Mouse (Mus musculus): Measurements from ENCODE around the gene Ccdc130. TPM values are rescaled to one million over a fixed set of nuclear protein-coding genes. Genes with fewer than 3 reads are reported as not detected.

Gene Ccdc130
- polyA plus RNA-seq, 1 experiment from 2014 or later = 28.8 TPM

DNA sequence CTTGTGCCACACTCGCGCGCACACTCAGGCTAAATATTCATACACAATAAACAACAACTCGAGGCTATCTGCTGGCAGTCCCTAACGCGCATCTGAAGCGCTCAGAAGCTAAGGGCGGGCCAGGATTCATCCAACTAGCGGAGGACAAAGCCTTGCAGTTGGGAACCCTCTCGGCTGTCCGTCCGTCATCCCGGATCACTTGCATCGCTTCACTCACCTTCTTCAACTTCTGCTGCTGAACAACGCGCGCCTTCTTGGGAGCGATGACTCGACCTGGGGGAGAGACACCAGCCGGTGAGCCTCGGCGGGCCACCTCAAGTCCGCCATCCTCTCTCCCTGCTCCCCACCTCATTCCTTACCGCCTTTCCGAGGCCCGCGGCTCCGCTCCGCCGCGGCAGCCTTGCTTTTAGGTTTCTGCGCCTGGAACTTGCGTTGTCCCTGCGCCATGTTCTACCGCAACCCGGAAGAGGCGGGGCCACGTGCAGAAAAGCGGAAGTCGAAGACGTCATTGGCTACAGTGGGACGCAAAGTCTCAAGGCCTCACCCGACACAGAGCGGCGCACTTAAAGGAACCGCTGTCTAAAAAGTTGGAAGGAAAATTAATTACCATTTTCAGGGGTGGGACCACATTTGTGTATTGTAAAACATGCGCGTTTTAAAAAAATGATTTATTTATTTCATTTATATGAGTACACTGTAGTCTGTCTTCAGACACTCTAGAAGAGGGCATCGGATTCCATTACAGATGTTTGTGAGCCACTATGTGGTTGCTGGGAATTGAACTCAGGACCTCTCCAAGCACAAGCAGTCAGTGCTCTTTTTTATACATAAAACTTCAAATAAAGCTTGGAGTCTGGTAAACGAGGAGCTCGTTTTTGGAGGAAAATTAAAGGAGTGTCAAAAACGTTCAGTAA is 20.7 kb downstream of the Ccdc130 start, which contains the start of gene D8Ertd738e:
D8Ertd738e (minus strand) TSS at position 463 of the 914 bp plus-strand sequence.
- no peaks in the 10 kb centered on the region for H3K9me3 ChIP-seq (ENCODE audit: control insufficient read depth, low read length)
- peak; percentile 96 for ATAC-seq (ENCODE audit: low read depth)
- H3K27ac ChIP-seq (ENCODE audit: low read depth, low read length) = peak within 1 kb of the TSS; percentile 48; the same call in 1 of the 2 replicates
- H3K9ac ChIP-seq (replicated peaks; ENCODE audit: low read depth, low read length) = peak within 1 kb of the TSS; percentile 82
- H3K36me3 ChIP-seq (ENCODE audit: control insufficient read depth, insufficient read depth, low read length) = peaks cover 45% of the 10 kb centered on the region
- peak within 1 kb of the TSS; percentile 83 for H3K4me2 ChIP-seq (ENCODE audit: low read depth, low read length)
- H3K27me3 ChIP-seq (ENCODE audit: control insufficient read depth, insufficient read depth, low read length) = no peaks in the 10 kb centered on the region
- H3K4me1 ChIP-seq (ENCODE audit: control insufficient read depth, insufficient read depth, low read length) = no peaks in the 10 kb centered on the region
- 4% methylated on average over 52 of the region's 52 CpGs for WGBS
- H3K4me3 ChIP-seq (ENCODE audit: low read depth, low read length) = peak within 1 kb of the TSS; percentile 94

DNA sequence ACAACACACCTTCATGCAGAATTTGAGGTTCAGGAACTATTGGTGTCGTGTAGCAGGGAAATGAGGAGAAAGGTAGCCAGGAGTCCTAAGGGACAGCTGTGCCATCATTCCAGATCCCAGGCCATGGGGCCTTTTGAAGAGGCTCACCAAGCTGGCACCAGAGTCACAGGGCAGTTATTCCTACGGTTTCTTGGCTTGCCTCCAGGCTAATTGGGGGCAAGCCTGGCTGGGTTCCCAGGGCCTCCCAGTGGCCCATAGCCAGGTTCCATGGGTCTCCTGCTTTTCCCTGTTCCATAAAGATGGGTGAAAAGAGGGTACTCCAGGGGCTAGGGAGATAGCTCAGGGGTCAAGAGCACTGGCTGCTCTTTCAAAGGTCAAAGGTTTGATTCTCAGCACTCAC is 28.4 kb downstream of the Ccdc130 start:
- Histone ChIP-seq H3K4me1 (ENCODE audit: control insufficient read depth, insufficient read depth, low read length) (peaks cover 6% of the 10 kb centered on the region), H3K27me3 (ENCODE audit: control insufficient read depth, insufficient read depth, low read length) (no peaks in the 10 kb centered on the region), H3K36me3 (ENCODE audit: control insufficient read depth, insufficient read depth, low read length) (peaks cover 25% of the 10 kb centered on the region), H3K4me2 (ENCODE audit: low read depth, low read length) (no peak overlapping the region), H3K9me3 (ENCODE audit: control insufficient read depth, low read length) (no peaks in the 10 kb centered on the region), H3K9ac (replicated peaks; ENCODE audit: low read depth, low read length) (no peak overlapping the region), H3K27ac (ENCODE audit: low read depth, low read length) (no peak overlapping the region), H3K4me3 (ENCODE audit: low read depth, low read length) (no peak overlapping the region)
- 56% methylated on average over 2 of the region's 2 CpGs for WGBS
- no peak for ATAC-seq (ENCODE audit: low read depth)

DNA sequence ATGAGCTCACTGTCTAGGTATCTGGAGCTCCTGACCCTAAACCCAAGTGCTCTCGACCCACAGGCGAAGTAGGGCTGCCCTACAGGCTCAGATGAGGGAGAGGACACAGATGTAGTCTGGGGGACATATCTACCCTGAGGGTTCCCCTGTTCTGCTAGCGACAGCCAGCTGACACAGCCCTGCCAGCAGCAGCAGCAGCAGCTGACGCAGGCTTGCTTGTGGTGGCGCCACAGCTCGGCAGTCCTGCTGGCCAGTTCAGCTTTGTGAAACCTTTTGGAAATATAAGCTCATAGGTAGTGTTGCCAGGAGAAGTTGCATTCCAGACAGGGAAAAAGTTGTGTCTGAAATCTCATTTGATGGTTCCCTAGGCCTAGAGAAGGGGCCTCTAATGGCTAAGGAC is 29.0 kb downstream of the Ccdc130 start:
- no peak overlapping the region for H3K9ac ChIP-seq (replicated peaks; ENCODE audit: low read depth, low read length)
- no peak for ATAC-seq (ENCODE audit: low read depth)
- no peak overlapping the region for H3K4me3 ChIP-seq (ENCODE audit: low read depth, low read length)
- H3K4me2 ChIP-seq (ENCODE audit: low read depth, low read length) = no peak overlapping the region
- no peaks in the 10 kb centered on the region for H3K27me3 ChIP-seq (ENCODE audit: control insufficient read depth, insufficient read depth, low read length)
- 74% methylated on average over 6 of the region's 6 CpGs for WGBS
- peaks cover 6% of the 10 kb centered on the region for H3K4me1 ChIP-seq (ENCODE audit: control insufficient read depth, insufficient read depth, low read length)
- no peaks in the 10 kb centered on the region for H3K9me3 ChIP-seq (ENCODE audit: control insufficient read depth, low read length)
- no peak overlapping the region for H3K27ac ChIP-seq (ENCODE audit: low read depth, low read length)
- peaks cover 19% of the 10 kb centered on the region for H3K36me3 ChIP-seq (ENCODE audit: control insufficient read depth, insufficient read depth, low read length)

DNA sequence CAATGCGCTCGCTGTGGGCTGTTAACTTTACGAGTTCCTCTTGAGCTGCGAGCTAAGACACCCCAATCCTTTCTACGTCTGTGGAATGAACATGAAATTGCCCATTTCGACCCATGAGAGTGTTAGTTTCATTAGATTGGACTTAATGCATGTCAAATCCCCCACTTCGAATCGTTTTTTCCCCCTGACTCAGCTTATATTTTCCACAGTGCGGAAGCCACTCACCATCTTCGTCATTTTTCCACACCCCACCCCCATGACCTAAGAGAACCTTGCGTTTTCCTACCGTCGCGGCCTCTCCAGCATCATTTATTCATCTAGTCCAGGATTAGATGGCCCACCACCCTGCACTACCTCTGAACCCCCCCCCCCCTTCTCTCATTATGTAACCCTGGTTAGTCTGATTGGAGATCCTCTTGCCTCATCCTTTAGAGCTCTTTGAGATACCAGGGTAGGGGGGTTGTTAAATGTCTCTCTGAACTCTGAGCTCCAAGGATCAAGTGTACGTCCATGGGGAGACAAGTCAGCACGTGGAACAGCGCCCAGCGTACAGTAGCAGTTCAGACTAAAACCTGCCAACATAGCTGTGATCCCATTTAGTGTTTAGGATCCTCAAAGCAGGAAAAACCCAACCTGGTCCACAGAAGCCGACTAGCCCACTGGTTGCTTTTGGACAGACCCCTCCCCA is 32.5 kb downstream of the Ccdc130 start:
- Histone ChIP-seq H3K4me1 (ENCODE audit: control insufficient read depth, insufficient read depth, low read length) (peaks cover 18% of the 10 kb centered on the region), H3K27ac (ENCODE audit: low read depth, low read length) (peak overlapping the region; percentile 87), H3K27me3 (ENCODE audit: control insufficient read depth, insufficient read depth, low read length) (no peaks in the 10 kb centered on the region), H3K9ac (replicated peaks; ENCODE audit: low read depth, low read length) (peak overlapping the region; percentile 65), H3K4me2 (ENCODE audit: low read depth, low read length) (peak overlapping the region; percentile 69), H3K9me3 (ENCODE audit: control insufficient read depth, low read length) (no peaks in the 10 kb centered on the region), H3K4me3 (ENCODE audit: low read depth, low read length) (peak overlapping the region; percentile 46), H3K36me3 (ENCODE audit: control insufficient read depth, insufficient read depth, low read length) (peaks cover 17% of the 10 kb centered on the region; the same call in 1 of the 2 replicates)
- peak; percentile 32 for ATAC-seq (ENCODE audit: low read depth)
- WGBS = 19% methylated on average over 19 of the region's 19 CpGs

DNA sequence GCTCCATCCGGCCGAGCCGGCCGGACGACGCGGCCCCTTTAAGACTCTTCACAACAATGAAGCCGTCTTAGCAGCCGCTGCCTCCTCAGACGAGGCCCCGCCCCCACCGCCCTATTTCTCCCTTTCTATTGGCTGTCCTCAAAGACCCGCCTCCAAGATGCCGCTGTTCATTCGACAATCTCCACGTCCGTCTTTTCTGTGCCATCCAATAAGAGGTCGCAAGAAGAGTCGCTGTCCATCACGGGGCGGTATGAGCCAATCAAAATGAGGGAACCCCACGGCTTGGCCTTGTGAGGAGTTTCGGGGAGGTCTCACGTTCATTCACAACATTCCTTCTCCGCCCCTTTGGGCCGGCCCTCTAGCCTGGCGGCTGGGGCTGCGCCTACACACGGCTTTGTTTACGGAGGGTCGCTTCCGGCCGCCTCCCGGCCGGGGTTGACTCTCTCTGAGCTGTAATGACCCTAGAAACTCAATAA is 33.1 kb downstream of the Ccdc130 start, which contains the start of gene Zswim4:
Zswim4 (minus strand) TSS at position 58 of the 476 bp plus-strand sequence.
- no peaks in the 10 kb centered on the region for H3K27me3 ChIP-seq (ENCODE audit: control insufficient read depth, insufficient read depth, low read length)
- under 1% methylated on average over 35 of the region's 35 CpGs for WGBS
- H3K9me3 ChIP-seq (ENCODE audit: control insufficient read depth, low read length) = no peaks in the 10 kb centered on the region
- ATAC-seq (ENCODE audit: low read depth) = peak; percentile 98
- H3K4me1 ChIP-seq (ENCODE audit: control insufficient read depth, insufficient read depth, low read length) = peaks cover 18% of the 10 kb centered on the region
- peaks cover 22% of the 10 kb centered on the region; the same call in 1 of the 2 replicates for H3K36me3 ChIP-seq (ENCODE audit: control insufficient read depth, insufficient read depth, low read length)
- H3K4me2 ChIP-seq (ENCODE audit: low read depth, low read length) = peak within 1 kb of the TSS; percentile 83
- H3K4me3 ChIP-seq (ENCODE audit: low read depth, low read length) = peak within 1 kb of the TSS; percentile 53
- H3K27ac ChIP-seq (ENCODE audit: low read depth, low read length) = peak within 1 kb of the TSS; percentile 87
- H3K9ac ChIP-seq (replicated peaks; ENCODE audit: low read depth, low read length) = peak within 1 kb of the TSS; percentile 85

DNA sequence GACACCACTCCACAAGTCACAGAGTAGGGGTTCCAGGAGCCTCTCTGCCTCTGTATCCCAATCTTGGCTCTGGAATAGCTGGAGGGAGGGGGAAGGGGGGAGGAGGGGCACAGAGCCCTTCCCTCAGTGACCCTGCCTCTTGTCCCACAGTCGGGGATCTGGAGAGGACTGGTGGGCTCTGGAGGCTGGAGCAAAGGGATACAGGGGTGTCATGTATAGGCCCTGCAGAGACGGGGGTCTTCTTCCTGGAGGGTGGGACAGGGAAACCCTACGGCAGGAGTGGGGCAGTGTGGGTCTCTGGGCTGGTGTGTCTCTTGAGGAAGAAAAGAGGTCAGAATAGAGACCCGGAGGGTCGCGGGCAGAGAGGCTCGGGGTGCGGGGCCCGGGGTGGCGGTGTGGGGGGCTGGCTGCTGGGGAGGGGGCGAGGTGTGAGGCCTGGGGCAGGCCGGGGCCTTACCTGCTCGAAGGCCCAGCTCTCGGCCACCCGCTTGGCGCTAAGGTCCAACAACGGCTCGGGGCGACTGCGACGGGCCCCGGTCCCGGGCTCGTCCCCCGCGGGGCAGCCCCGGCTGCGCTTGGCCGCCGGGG is 33.7 kb downstream of the Ccdc130 start:
- no peaks in the 10 kb centered on the region for H3K9me3 ChIP-seq (ENCODE audit: control insufficient read depth, low read length)
- H3K4me1 ChIP-seq (ENCODE audit: control insufficient read depth, insufficient read depth, low read length) = peaks cover 18% of the 10 kb centered on the region
- 0% methylated on average over 8 of the region's 30 CpGs for WGBS
- H3K9ac ChIP-seq (replicated peaks; ENCODE audit: low read depth, low read length) = peak overlapping the region; percentile 85
- peaks cover 27% of the 10 kb centered on the region for H3K36me3 ChIP-seq (ENCODE audit: control insufficient read depth, insufficient read depth, low read length)
- peak; percentile 26 for ATAC-seq (ENCODE audit: low read depth)
- peak overlapping the region; percentile 53 for H3K4me3 ChIP-seq (ENCODE audit: low read depth, low read length)
- H3K27ac ChIP-seq (ENCODE audit: low read depth, low read length) = peak overlapping the region; percentile 18; the same call in 1 of the 2 replicates
- H3K4me2 ChIP-seq (ENCODE audit: low read depth, low read length) = peak overlapping the region; percentile 83
- H3K27me3 ChIP-seq (ENCODE audit: control insufficient read depth, insufficient read depth, low read length) = no peaks in the 10 kb centered on the region

DNA sequence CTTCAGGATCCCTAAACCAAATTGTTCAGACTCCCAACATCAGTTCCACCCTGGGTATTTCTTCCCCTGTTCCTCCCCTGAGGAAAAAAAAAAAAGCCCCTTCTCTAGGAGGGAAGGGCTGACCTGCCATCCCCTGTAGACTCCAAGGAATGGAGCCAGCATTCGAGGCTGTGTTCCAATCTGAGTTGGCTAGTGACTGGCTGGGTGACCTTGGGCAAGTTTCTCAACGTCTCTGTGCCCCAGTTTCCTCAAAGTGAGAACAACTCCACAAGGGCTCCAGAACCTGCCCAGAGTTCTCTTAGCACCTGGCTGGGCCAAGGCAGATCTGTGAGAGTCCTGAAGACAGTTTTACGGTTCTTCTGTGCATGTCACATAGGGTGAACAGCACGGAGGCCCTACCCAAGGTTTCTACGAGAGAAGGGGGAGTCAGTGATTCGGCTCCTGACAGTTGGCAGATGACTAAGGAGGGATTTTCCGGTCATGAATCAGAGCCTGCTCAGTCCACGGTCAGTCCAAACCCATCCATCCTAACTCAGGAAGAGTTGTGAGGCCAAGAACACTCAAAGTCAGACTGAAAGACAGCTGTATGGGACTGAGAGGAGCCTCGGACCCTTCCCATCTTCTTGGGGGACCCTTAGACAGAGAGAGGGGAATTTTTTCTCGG is 34.3 kb downstream of the Ccdc130 start:
- WGBS = 25% methylated on average over 10 of the region's 10 CpGs
- Histone ChIP-seq H3K27me3 (ENCODE audit: control insufficient read depth, insufficient read depth, low read length) (no peaks in the 10 kb centered on the region), H3K4me3 (ENCODE audit: low read depth, low read length) (peak overlapping the region; percentile 53), H3K4me2 (ENCODE audit: low read depth, low read length) (peak overlapping the region; percentile 83), H3K4me1 (ENCODE audit: control insufficient read depth, insufficient read depth, low read length) (peaks cover 18% of the 10 kb centered on the region), H3K9ac (replicated peaks; ENCODE audit: low read depth, low read length) (peak overlapping the region; percentile 85), H3K27ac (ENCODE audit: low read depth, low read length) (no peak overlapping the region), H3K36me3 (ENCODE audit: control insufficient read depth, insufficient read depth, low read length) (peaks cover 33% of the 10 kb centered on the region), H3K9me3 (ENCODE audit: control insufficient read depth, low read length) (no peaks in the 10 kb centered on the region)
- ATAC-seq (ENCODE audit: low read depth) = no peak

DNA sequence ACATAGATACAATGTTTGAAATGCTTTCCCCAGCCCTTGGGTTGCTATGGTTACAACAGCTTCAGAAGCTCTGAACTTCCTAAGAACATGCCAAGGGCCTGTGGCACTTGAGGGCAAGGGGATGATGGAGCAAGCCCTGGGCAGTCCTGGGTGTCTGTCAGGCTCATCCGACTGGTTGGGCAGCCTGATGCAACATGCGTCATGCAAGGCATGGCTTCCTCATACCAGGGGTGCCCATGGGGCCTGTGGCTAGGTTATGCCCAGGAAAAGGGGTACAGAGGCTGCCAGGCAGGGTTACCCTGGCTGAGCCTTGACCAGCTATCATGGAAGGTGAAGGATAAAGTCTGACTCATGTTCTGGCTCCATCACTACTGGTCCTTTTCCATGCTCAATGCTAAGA is 37.1 kb downstream of the Ccdc130 start:
- Histone ChIP-seq H3K4me3 (ENCODE audit: low read depth, low read length) (no peak overlapping the region), H3K27me3 (ENCODE audit: control insufficient read depth, insufficient read depth, low read length) (no peaks in the 10 kb centered on the region), H3K9ac (replicated peaks; ENCODE audit: low read depth, low read length) (no peak overlapping the region), H3K27ac (ENCODE audit: low read depth, low read length) (no peak overlapping the region), H3K4me1 (ENCODE audit: control insufficient read depth, insufficient read depth, low read length) (peaks cover 17% of the 10 kb centered on the region), H3K36me3 (ENCODE audit: control insufficient read depth, insufficient read depth, low read length) (peaks cover 58% of the 10 kb centered on the region), H3K4me2 (ENCODE audit: low read depth, low read length) (no peak overlapping the region), H3K9me3 (ENCODE audit: control insufficient read depth, low read length) (no peaks in the 10 kb centered on the region)
- ATAC-seq (ENCODE audit: low read depth) = no peak
- 89% methylated on average over 2 of the region's 2 CpGs for WGBS
